Mouse (Mus musculus): ENCODE measurements around the gene Bud23.
"Not testable (repeated sequence)": the region's sequence is repeated elsewhere in the genome, so short reads cannot be mapped to it uniquely, and the experiment has no call there.

Bud23 gene

GRCm38 (mm10) chr5:135064909-135065446, at the start of gene Bud23:
Bud23 (minus strand) TSS chr5:135064959.
- DNase-seq (ENCODE audit: low spot score): not testable (repeated sequence)

GRCm38 (mm10) chr5:135113782-135114181, 49.0 kb upstream of the Bud23 start:
- no peak for DNase-seq (ENCODE audit: low spot score)

- no peak for DNase-seq (ENCODE audit: low spot score)
Observed at GRCm38 (mm10) chr5:135109976-135110375, 45.2 kb upstream of the Bud23 start.

GRCm38 (mm10) chr5:135109426-135109825, 44.7 kb upstream of the Bud23 start:
- no peak for DNase-seq (ENCODE audit: low spot score)

- DNase-seq (ENCODE audit: low spot score): no peak
Observed at GRCm38 (mm10) chr5:135109017-135109416, 44.3 kb upstream of the Bud23 start.

- DNase-seq (ENCODE audit: low spot score): peak; percentile 36
Observed at GRCm38 (mm10) chr5:135107521-135108501, 43.1 kb upstream of the Bud23 start.

- DNase-seq (ENCODE audit: low spot score): peak; percentile 66
Observed at GRCm38 (mm10) chr5:135106758-135107256, 42.0 kb upstream of the Bud23 start.

- DNase-seq (ENCODE audit: low spot score): peak; percentile 47
Observed at GRCm38 (mm10) chr5:135103999-135104660, 39.4 kb upstream of the Bud23 start.

- DNase-seq (ENCODE audit: low spot score): no peak
Observed at GRCm38 (mm10) chr5:135100981-135101380, 36.2 kb upstream of the Bud23 start.

- DNase-seq (ENCODE audit: low spot score): no peak
Observed at GRCm38 (mm10) chr5:135089653-135090052, 24.9 kb upstream of the Bud23 start, which contains the start of gene Mlxipl. Mlxipl (plus strand) TSS chr5:135089890.

GRCm38 (mm10) chr5:135086871-135087270, 22.1 kb upstream of the Bud23 start:
- DNase-seq (ENCODE audit: low spot score): no peak

- DNase-seq (ENCODE audit: low spot score): no peak
Observed at GRCm38 (mm10) chr5:135080539-135080938, 15.8 kb upstream of the Bud23 start.

- DNase-seq (ENCODE audit: low spot score): no peak
Observed at GRCm38 (mm10) chr5:135079578-135079977, 14.8 kb upstream of the Bud23 start.

- no peak for DNase-seq (ENCODE audit: low spot score)
Observed at GRCm38 (mm10) chr5:135078482-135078810, 13.7 kb upstream of the Bud23 start.

GRCm38 (mm10) chr5:135077564-135078481, 13.1 kb upstream of the Bud23 start, which contains the start of gene Vps37d:
Vps37d (minus strand) TSS chr5:135078266.
- DNase-seq (ENCODE audit: low spot score): peak; percentile 79

GRCm38 (mm10) chr5:135076931-135077505, 12.3 kb upstream of the Bud23 start:
- no peak for DNase-seq (ENCODE audit: low spot score)

GRCm38 (mm10) chr5:135076368-135076767, 11.6 kb upstream of the Bud23 start:
- no peak for DNase-seq (ENCODE audit: low spot score)

- DNase-seq (ENCODE audit: low spot score): no peak
Observed at GRCm38 (mm10) chr5:135075655-135076054, 10.9 kb upstream of the Bud23 start.

- no peak for DNase-seq (ENCODE audit: low spot score)
Observed at GRCm38 (mm10) chr5:135073349-135074150, 8.8 kb upstream of the Bud23 start.

GRCm38 (mm10) chr5:135072720-135073119, 8.0 kb upstream of the Bud23 start:
- DNase-seq (ENCODE audit: low spot score): no peak
